Mouse (Mus musculus) intestine, embryonic 14.5 days (tissue): ENCODE measurements at regions not wholly inside any gene's neighbourhood (a gene's known extent, or its start where the extent isn't known, plus 50 kb on each side); places are given as distances from the start of the nearest gene placed in this dataset.

Experiments
- ATAC-seq: fragments of 200-750 bp; cut with Nextera tagmentation; replicated peaks from 2 replicates; pipeline ENCODE4 v1.8.0; 2017; ENCODE audit warnings: low read depth, moderate number of reproducible peaks, moderate TSS enrichment, moderate library complexity; ENCODE audit not compliant: low FRiP score, low TSS enrichment
- DNase-seq: peaks from one replicate; pipeline ENCODE4 v3.0.0-alpha.2; 2018; ENCODE audit warnings: low spot score
- H3K27ac ChIP-seq: fragments of 300-500 bp; sonication (generic); 2 replicates; pipeline ENCODE4 v1.5.1; 2014; ENCODE audit warnings: low read depth, mild to moderate bottlenecking, control low read depth
- H3K27me3 ChIP-seq: fragments of 300-500 bp; sonication (generic); replicated peaks from 2 replicates; pipeline ENCODE4 v1.6.1; 2014; ENCODE audit warnings: low read length, control low read depth; ENCODE audit not compliant: control insufficient read depth, insufficient read depth
- H3K36me3 ChIP-seq: fragments of 300-500 bp; sonication (generic); 2 replicates; pipeline ENCODE4 v1.6.1; 2014; ENCODE audit warnings: low read length, control low read depth; ENCODE audit not compliant: control insufficient read depth, insufficient read depth
- H3K4me1 ChIP-seq: fragments of 300-500 bp; sonication (generic); replicated peaks from 2 replicates; pipeline ENCODE4 v1.6.1; 2014; ENCODE audit warnings: low read length, control low read depth, mixed read lengths; ENCODE audit not compliant: control insufficient read depth, insufficient read depth
- H3K4me2 ChIP-seq: fragments of 300-500 bp; sonication (generic); 2 replicates; pipeline ENCODE4 v1.6.1; 2014; ENCODE audit warnings: low read length
- H3K4me3 ChIP-seq: fragments of 300-500 bp; sonication (generic); 2 replicates; pipeline ENCODE4 v1.5.1; 2014; ENCODE audit warnings: low read depth, low read length, control low read depth, mixed read lengths
- H3K9ac ChIP-seq: fragments of 300-500 bp; sonication (generic); 2 replicates; pipeline ENCODE4 v1.6.1; 2014; ENCODE audit warnings: mild to moderate bottlenecking, low read length
- H3K9me3 ChIP-seq: fragments of 300-500 bp; sonication (generic); 2 replicates; pipeline ENCODE4 v1.6.1; 2016; ENCODE audit warnings: low read length, control low read depth; ENCODE audit not compliant: control insufficient read depth
- WGBS: fragments of 180-500 bp; shearing (Covaris S2); extraction: QIAGEN DNeasy Blood & Tissue Kit; methylation state at CpG from one replicate; pipeline ENCODE4 v1.1.7; 2014; 5-methylcytosine and 5-hydroxymethylcytosine counted together

DNA sequence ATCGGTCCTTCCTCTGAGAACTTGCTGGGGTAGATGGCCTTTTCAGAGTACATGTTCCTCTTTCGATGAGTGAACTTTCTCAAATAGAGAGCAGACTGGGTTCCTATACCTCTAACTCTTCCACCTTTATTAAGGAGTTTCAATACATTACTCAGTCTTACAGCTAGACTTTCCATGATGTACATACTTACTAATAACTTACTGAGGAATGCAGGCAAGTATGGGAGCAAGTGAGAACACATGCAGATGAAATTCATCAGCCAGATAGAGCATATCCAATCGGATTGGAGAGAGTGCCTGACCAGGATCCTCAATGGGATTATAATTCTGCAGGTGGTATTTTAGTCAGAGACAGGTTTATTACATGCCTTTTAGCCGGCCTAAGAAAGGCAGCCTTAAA is 292.2 kb upstream of the Large1 start:
- H3K9ac ChIP-seq: no peak overlapping the region
- 76% methylated on average over 4 of the region's 4 CpGs for WGBS
- no peak overlapping the region for H3K4me2 ChIP-seq
- H3K4me1 ChIP-seq: no peaks in the 10 kb centered on the region
- no peaks in the 10 kb centered on the region for H3K27me3 ChIP-seq
- no peaks in the 10 kb centered on the region for H3K36me3 ChIP-seq
- no peak overlapping the region for H3K27ac ChIP-seq
- ATAC-seq (no peak), DNase-seq (no peak)
- no peaks in the 10 kb centered on the region for H3K9me3 ChIP-seq
- no peak overlapping the region for H3K4me3 ChIP-seq

DNA sequence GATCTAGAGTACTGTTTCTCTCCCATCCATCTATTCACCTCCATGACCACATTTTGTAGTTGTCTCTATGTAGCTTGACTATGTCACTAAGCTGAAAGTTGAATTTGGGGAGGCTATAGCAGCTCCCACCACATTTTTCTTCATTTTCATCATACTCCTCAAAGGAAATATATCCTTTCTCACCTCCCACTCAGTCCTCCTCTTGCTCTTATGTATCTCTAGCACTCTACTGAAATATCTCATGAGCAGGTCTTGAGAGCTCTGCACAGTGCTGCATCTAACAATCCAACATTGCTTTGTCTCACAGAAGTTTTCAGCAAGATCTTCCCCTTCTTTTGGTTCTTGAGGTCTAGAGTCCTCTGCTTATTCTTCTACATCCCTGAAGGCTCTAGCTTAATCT is 273.5 kb upstream of the Large1 start:
- H3K4me1 ChIP-seq: no peaks in the 10 kb centered on the region
- H3K9ac ChIP-seq: no peak overlapping the region
- ATAC-seq (no peak), DNase-seq (no peak)
- H3K36me3 ChIP-seq: no peaks in the 10 kb centered on the region
- H3K4me2 ChIP-seq: no peak overlapping the region
- no peak overlapping the region for H3K27ac ChIP-seq
- H3K9me3 ChIP-seq: no peaks in the 10 kb centered on the region
- no peak overlapping the region for H3K4me3 ChIP-seq
- H3K27me3 ChIP-seq: no peaks in the 10 kb centered on the region

DNA sequence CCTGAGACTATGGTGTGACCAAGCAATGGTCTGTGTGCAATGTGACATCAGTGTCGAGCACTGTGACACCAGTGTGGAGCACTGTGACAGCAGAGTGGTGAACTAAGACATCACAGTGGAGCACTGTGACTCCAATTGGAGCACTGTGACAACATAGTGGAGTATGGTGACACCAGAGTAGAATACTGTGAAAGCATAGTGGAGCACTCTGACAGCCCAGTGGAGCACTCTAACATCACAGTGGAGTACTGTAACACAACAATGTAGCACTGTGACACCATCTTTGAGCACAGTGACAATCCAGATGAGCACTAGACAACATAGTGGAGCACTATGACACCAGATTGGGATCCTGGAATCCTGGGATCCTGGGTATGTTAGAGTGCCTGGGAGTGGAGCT is 265.6 kb upstream of the Large1 start:
- ATAC-seq: 0 out of 2 replicates have a peak, but pooled peaks have one; percentile 50
- no peak overlapping the region for H3K4me2 ChIP-seq
- no peaks in the 10 kb centered on the region for H3K4me1 ChIP-seq
- H3K9ac ChIP-seq: no peak overlapping the region
- peak; percentile 58 for DNase-seq
- H3K27me3 ChIP-seq: no peaks in the 10 kb centered on the region
- 80% methylated on average over 1 of the region's 1 CpGs for WGBS
- no peak overlapping the region for H3K27ac ChIP-seq
- H3K4me3 ChIP-seq: no peak overlapping the region
- no peaks in the 10 kb centered on the region for H3K9me3 ChIP-seq
- no peaks in the 10 kb centered on the region for H3K36me3 ChIP-seq

DNA sequence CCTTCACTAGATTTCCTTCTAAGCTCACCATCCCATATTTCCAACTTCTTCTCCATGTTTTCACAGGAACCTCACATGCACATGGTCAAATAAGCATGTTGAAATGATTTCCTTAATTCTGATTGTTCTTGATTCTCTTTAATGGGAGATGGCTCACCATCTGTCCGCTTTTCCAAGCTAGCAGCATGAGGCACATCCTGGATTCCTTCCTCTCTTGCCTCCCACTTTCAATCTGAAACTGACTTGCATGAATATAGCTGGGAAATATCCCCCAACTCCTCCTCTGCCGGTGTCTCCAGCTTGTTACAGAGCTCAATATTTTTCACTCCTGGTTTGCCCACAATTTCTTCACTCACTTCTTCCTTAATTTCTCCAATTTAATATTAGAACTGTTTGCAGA is 261.3 kb upstream of the Large1 start:
- 80% methylated on average over 2 of the region's 2 CpGs for WGBS
- DNase-seq (no peak), ATAC-seq (no peak)
- Histone ChIP-seq H3K4me3 (no peak overlapping the region), H3K4me2 (no peak overlapping the region), H3K27me3 (no peaks in the 10 kb centered on the region), H3K36me3 (no peaks in the 10 kb centered on the region), H3K4me1 (no peaks in the 10 kb centered on the region), H3K27ac (no peak overlapping the region), H3K9me3 (no peaks in the 10 kb centered on the region), H3K9ac (no peak overlapping the region)

DNA sequence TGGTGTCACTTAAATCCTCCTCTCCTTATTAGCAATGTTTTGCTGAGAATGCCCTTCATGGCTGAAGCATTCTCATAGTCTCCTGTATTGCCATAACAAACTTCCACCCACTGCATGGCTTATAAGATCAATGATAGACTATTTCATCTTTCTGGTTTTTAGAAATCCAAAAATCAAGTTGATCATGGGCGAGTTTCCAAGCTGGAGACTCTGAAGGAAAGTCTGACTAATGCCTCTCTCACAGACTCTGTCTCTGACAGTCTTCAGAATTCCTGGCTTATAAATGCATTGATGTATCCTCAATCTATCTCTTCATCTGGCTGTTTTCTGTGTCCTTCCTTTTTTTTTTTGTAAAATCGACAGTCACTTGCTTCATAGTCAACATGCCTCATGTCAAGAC is 260.8 kb upstream of the Large1 start:
- no peak overlapping the region for H3K9ac ChIP-seq

DNA sequence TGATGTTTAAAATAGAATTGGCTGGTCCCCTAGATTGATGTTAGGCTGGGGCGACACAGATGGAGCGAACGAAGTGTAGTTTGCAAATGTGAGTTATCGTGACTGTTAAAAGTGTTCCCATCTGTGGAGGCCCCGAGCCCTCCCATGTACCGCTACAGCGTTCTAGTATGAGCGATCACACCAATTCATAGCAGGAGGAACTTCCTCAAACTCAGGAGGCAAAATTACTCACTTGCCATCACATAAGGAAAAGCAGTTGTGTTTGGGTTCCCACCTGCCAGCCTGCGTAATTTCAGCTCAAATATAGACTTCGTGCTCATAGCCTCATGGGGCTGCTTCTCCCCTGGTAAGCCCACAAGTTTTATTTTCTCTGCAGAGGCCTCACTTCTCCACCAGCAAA is 258.2 kb upstream of the Large1 start:
- no peaks in the 10 kb centered on the region for H3K36me3 ChIP-seq
- no peaks in the 10 kb centered on the region for H3K4me1 ChIP-seq
- 90% methylated on average over 10 of the region's 10 CpGs for WGBS
- H3K9ac ChIP-seq: no peak overlapping the region
- ATAC-seq (no peak), DNase-seq (no peak)
- no peak overlapping the region for H3K4me2 ChIP-seq
- H3K9me3 ChIP-seq: no peaks in the 10 kb centered on the region
- H3K27me3 ChIP-seq: no peaks in the 10 kb centered on the region
- H3K27ac ChIP-seq: no peak overlapping the region
- no peak overlapping the region for H3K4me3 ChIP-seq

More for the DNA sequence above, 260.8 kb upstream of the Large1 start:
- no peaks in the 10 kb centered on the region for H3K4me1 ChIP-seq
- H3K4me3 ChIP-seq: no peak overlapping the region
- H3K36me3 ChIP-seq: no peaks in the 10 kb centered on the region
- H3K27ac ChIP-seq: no peak overlapping the region
- no peak for ATAC-seq
- no peak for DNase-seq
- H3K27me3 ChIP-seq: no peaks in the 10 kb centered on the region
- H3K9me3 ChIP-seq: no peaks in the 10 kb centered on the region
- 77% methylated on average over 2 of the region's 2 CpGs for WGBS
- no peak overlapping the region for H3K4me2 ChIP-seq

DNA sequence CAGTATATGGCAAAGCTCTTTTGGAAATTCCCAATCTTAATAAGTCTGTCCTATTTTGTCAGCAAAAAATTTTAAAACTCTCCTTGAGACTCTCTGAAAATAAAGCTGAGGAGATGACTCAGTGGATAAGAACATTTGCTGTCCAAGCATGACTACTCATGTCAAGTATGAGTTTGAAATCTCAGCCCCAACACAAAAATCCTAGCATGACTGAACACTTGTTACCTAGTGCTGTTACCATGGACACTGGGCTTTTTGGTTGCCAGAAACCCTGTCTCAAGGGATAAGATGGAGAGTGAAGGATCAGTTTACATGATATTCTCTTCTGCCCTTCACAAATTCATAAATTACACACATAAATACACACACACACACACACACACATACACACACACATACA is 217.3 kb upstream of the Large1 start:
- Histone ChIP-seq H3K27me3 (no peaks in the 10 kb centered on the region), H3K4me3 (no peak overlapping the region), H3K27ac (no peak overlapping the region), H3K9me3 (no peaks in the 10 kb centered on the region), H3K36me3 (no peaks in the 10 kb centered on the region), H3K4me1 (no peaks in the 10 kb centered on the region), H3K4me2 (no peak overlapping the region), H3K9ac (no peak overlapping the region)
- no peak for DNase-seq
- no peak for ATAC-seq

DNA sequence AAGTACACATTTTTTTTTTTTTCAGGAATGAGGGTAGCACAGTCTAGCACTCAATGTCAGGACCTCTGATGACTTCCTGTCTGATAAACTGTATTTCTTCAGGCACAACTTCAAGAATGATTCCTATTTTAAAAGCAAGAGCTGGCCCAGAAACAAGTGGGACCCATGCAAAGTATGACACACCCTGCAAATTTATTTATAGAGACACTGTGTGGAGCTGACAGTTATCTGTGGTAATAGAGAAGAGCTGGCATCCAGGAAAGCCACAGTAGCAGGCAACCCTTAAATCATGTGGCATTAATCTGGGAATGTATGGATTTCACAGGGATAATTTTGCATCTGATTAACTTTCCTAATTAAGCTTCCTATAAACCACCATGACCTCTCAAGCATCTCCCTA is 216.6 kb upstream of the Large1 start:
- no peaks in the 10 kb centered on the region for H3K9me3 ChIP-seq
- no peak overlapping the region for H3K4me3 ChIP-seq
- no peak overlapping the region for H3K9ac ChIP-seq
- ATAC-seq: no peak
- no peak overlapping the region for H3K27ac ChIP-seq
- H3K4me2 ChIP-seq: no peak overlapping the region
- no peaks in the 10 kb centered on the region for H3K4me1 ChIP-seq
- no peak for DNase-seq
- H3K27me3 ChIP-seq: no peaks in the 10 kb centered on the region
- H3K36me3 ChIP-seq: no peaks in the 10 kb centered on the region
